Mouse (Mus musculus) lung, postnatal 0 days (tissue): ENCODE data around the gene Cdiptos.

Experiments
- CTCF ChIP-seq: IDR thresholded peaks from 2 replicates; pipeline ENCODE4 v1.5.1; 2016; ENCODE audit warnings: antibody characterized with exemption, mild to moderate bottlenecking
- EP300 ChIP-seq: IDR thresholded peaks from 2 replicates; pipeline ENCODE4 v1.6.1; 2016; ENCODE audit warnings: antibody characterized with exemption, mild to moderate bottlenecking, control low read depth

DNA sequence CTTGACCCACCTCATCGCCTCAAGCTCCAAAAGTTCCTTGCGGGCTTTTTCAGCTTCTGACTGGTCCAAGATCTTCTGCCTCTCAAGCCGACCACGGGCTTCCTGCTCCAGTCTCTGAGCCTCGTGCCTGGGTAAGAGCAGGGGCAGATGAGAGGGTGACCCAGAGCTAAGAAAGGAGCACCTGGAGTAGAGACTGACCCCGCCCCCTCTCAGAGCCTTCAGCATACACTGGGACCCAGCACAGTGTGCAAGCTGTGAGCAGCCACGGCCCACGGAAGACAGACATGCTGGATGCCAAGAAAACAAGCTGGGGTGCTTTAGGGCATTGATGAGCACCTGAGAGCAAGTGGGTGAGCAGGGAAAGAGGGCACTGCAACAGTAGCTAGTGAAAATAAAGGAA, 12.9 kb upstream of the Cdiptos start:
- TF ChIP-seq CTCF (no peak), EP300 (no peak)
